8 mouse cellular contexts compared by ENCODE assay signal in genomic region chr4:63084473-63084889, GRCm38 (mm10).
DNase-seq lines count a peak whose midpoint lies in the region; ATAC-seq lines count a peak whose summit lies in the region.

No protein-coding gene starts in this region.

- no peak overlapping the region for H3K4me2 ChIP-seq in intestine, embryonic 15.5 days (replicated peaks)

- no peak for ATAC-seq in intestine, embryonic 15.5 days

- H3K9me3 ChIP-seq in intestine, embryonic 15.5 days: no peaks in the 10 kb centered on the region

- no peaks in the 10 kb centered on the region for H3K27me3 ChIP-seq in intestine, embryonic 15.5 days (replicated peaks)

- peak; percentile 40 for DNase-seq in gastrocnemius, adult 18-20 months (ENCODE audit: low spot score)
- no peak for DNase-seq in gastrocnemius, postnatal 25 days
- peak; percentile 23 for DNase-seq in adrenal gland, adult 8-10 months
- DNase-seq in frontal cortex, adult 2 months (ENCODE audit: extremely low spot score in 1 of 2, low spot score in 1 of 2): peak; percentile 21 to 72
- peak; percentile 35 to 65 for DNase-seq in kidney, postnatal 36 days
- peak; percentile 77 for DNase-seq in lung, postnatal 10 days
- no peak for DNase-seq in urinary bladder, postnatal 25 days (ENCODE audit: low spot score)

- H3K36me3 ChIP-seq in intestine, embryonic 15.5 days: peaks cover 47% of the 10 kb centered on the region

- no peak overlapping the region for H3K9ac ChIP-seq in intestine, embryonic 15.5 days

- H3K27ac ChIP-seq in intestine, embryonic 15.5 days: no peak overlapping the region

- no peaks in the 10 kb centered on the region for H3K4me1 ChIP-seq in intestine, embryonic 15.5 days (replicated peaks)

- no peak overlapping the region for H3K4me3 ChIP-seq in intestine, embryonic 15.5 days (replicated peaks)

- WGBS in intestine, embryonic 15.5 days: 77% methylated on average over 8 of the region's 8 CpGs

Comparison
In these comparisons a context has a peak if more than half of its experiments do, and no peak if none do; other contexts are left out.
1. DNase-seq: peak in gastrocnemius, adult 18-20 months (single experiment), adrenal gland, adult 8-10 months (single experiment), frontal cortex, adult 2 months (2 of 2), kidney, postnatal 36 days (2 of 2) and lung, postnatal 10 days (single experiment); none in gastrocnemius, postnatal 25 days (single experiment) and urinary bladder, postnatal 25 days (single experiment).